Mouse (Mus musculus) midbrain, embryonic 14.5 days (tissue): ENCODE data around the gene Tldc2. TPM values are rescaled to one million over a fixed set of nuclear protein-coding genes. Genes with fewer than 3 reads are reported as not detected.

Source experiments
- ATAC-seq: fragments of 200-750 bp; cut with Nextera tagmentation; 2 replicates; pipeline ENCODE4 v1.8.0; 2017; ENCODE audit warnings: moderate number of reproducible peaks, moderate library complexity; ENCODE audit not compliant: low FRiP score, low TSS enrichment
- DNase-seq: peaks from one replicate; pipeline ENCODE4 v3.0.0-alpha.2; 2015
- H3K27ac ChIP-seq: fragments of 300-500 bp; sonication (generic); replicated peaks from 2 replicates; pipeline ENCODE4 v1.5.1; 2014; ENCODE audit warnings: mild to moderate bottlenecking, low read depth, low read length, moderate library complexity
- H3K27me3 ChIP-seq: fragments of 300-500 bp; sonication (generic); 2 replicates; pipeline ENCODE4 v1.6.1; 2014; ENCODE audit warnings: low read length, control low read depth, mixed read lengths; ENCODE audit not compliant: control insufficient read depth, insufficient read depth
- H3K36me3 ChIP-seq: fragments of 300-500 bp; sonication (generic); 2 replicates; pipeline ENCODE4 v1.6.1; 2014; ENCODE audit warnings: low read length, control low read depth; ENCODE audit not compliant: control insufficient read depth, insufficient read depth
- H3K4me1 ChIP-seq: fragments of 300-500 bp; sonication (generic); 2 replicates; pipeline ENCODE4 v1.6.1; 2014; ENCODE audit warnings: mild to moderate bottlenecking, antibody characterized with exemption, low read length, control low read depth; ENCODE audit not compliant: control insufficient read depth, insufficient read depth
- H3K4me2 ChIP-seq: fragments of 300-500 bp; sonication (generic); 2 replicates; pipeline ENCODE4 v1.6.1; 2014; ENCODE audit warnings: mild to moderate bottlenecking, low read length, moderate library complexity
- H3K4me3 ChIP-seq: fragments of 300-500 bp; sonication (generic); replicated peaks from 2 replicates; pipeline ENCODE4 v1.5.1; 2014; ENCODE audit warnings: low read depth, low read length
- H3K9ac ChIP-seq: fragments of 300-500 bp; sonication (generic); replicated peaks from 2 replicates; pipeline ENCODE4 v1.6.1; 2014; ENCODE audit warnings: mild to moderate bottlenecking, low read length, moderate library complexity
- H3K9me3 ChIP-seq: fragments of 300-500 bp; sonication (generic); 2 replicates; pipeline ENCODE4 v1.6.1; 2016; ENCODE audit warnings: low read length, control low read depth, mixed read lengths; ENCODE audit not compliant: control insufficient read depth
- WGBS: fragments of 180-500 bp; shearing (Covaris S2); extraction: QIAGEN DNeasy Blood & Tissue Kit; methylation state at CpG from one replicate; pipeline ENCODE4 v1.1.7; 2014; 5-methylcytosine and 5-hydroxymethylcytosine counted together
- polyA plus RNA-seq: library from polyadenylated mRNA; unstranded; fragments of >200 nt; fragmentation: Nextera tagmentation; extraction: Ambion mirVana; gene quantifications from 2 replicates; pipeline ENCODE4 v1.2.1, GENCODE M21; 2014

Gene Tldc2
- polyA plus RNA-seq, 1 experiment from 2014 or later = not detected

DNA sequence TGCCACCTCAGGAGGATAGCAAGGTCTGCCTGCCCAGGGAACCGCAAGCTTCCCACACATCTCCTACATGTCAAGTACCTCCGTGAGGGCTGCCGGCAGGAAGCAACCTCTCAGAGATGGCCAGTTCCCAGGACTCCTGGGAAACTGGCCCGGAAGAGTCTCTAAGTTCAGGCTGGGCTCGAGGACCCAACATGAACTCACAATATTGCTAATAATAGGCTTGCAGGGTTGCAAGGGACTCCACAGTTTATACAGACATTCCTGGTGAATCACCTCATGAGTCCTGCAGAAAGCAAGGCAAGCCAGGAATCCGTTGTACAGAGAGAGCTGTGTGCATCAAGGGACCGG lies 21.0 kb upstream of the Tldc2 start:
- H3K9me3 ChIP-seq = no peaks in the 10 kb centered on the region
- H3K9ac ChIP-seq = no peak overlapping the region
- DNase-seq = no peak
- no peak overlapping the region for H3K4me2 ChIP-seq
- ATAC-seq = no peak
- H3K36me3 ChIP-seq = peaks cover 7% of the 10 kb centered on the region; the same call in 1 of the 2 replicates
- no peak overlapping the region for H3K4me3 ChIP-seq
- WGBS = 88% methylated on average over 7 of the region's 7 CpGs
- H3K27me3 ChIP-seq = no peaks in the 10 kb centered on the region
- no peak overlapping the region for H3K27ac ChIP-seq
- H3K4me1 ChIP-seq = peaks cover 48% of the 10 kb centered on the region

DNA sequence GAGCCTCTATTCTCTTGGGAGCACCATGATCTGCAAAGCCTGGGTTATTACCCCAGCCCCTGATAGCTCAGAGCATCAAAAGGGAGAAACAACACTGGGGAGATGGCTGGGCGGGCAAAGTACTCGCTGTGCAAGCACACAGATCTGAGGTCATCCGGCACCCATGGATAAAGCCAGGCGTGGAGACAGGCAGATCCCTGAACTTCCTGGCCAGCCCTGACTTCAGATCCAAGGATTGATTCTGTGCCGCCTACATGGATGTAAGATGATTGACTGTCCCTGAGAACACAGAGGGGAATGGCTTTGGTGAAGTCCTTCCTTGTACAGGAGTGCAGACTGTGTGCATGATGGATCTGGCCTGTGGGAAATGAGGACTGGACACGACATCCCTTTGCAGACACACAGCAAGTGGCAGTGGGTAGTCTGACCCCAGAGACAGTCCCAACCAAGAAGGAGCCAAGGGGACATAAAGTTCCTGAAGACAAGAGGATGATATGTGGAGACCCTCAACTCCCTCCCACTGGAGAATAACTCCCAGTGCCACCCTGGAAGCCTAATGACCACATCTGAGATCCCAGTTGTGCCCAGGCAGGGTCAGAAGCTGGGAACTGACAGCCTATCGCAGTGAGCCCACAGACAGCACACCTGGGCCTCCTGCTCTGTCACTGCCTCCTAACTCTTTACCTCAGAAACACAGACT lies 20.0 kb upstream of the Tldc2 start:
- no peak overlapping the region for H3K4me2 ChIP-seq
- WGBS = 88% methylated on average over 7 of the region's 7 CpGs
- no peak overlapping the region for H3K27ac ChIP-seq
- ATAC-seq (no peak), DNase-seq (no peak)
- H3K4me3 ChIP-seq = no peak overlapping the region
- peaks cover 7% of the 10 kb centered on the region; the same call in 1 of the 2 replicates for H3K36me3 ChIP-seq
- peaks cover 58% of the 10 kb centered on the region for H3K4me1 ChIP-seq
- no peaks in the 10 kb centered on the region for H3K27me3 ChIP-seq
- no peaks in the 10 kb centered on the region for H3K9me3 ChIP-seq
- H3K9ac ChIP-seq = no peak overlapping the region

DNA sequence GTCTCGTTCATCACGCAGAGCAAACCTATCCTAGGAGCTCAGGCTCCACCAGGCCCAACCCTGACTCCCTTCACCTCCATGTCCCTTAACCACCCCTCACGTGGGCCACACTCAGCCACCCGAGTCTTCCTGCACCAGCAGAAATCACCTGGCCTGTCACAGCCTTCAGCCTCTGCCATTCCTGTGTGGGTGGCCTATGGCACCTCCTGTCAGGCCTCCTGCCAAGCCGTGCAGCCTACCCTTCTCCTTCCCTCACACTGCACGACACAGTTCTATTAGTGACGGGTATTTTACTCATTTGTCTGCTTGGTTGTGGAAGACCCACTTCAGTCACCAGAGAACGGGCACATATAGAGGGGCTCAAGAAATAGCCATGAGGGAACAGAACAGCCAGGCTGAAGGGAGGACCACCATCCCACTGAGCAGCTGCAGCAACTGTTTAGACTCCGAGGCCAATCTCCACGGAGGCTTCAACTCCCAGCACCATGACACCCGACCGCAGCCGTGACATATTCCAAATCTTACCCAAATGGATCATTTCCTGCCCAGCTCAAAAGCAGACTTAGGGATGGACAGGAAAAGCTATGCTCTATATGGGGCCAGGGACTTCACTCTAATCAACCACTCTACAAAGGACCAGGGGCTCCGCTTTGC lies 18.0 kb upstream of the Tldc2 start:
- no peak for ATAC-seq
- Histone ChIP-seq H3K4me2 (peak overlapping the region; percentile 0; the same call in 1 of the 2 replicates), H3K27me3 (no peaks in the 10 kb centered on the region), H3K36me3 (peaks cover 21% of the 10 kb centered on the region), H3K4me1 (peaks cover 68% of the 10 kb centered on the region), H3K9me3 (no peaks in the 10 kb centered on the region), H3K9ac (peak overlapping the region; percentile 34; the same call in 1 of the 2 replicates), H3K27ac (peak overlapping the region; percentile 37), H3K4me3 (no peak overlapping the region)
- WGBS = 54% methylated on average over 14 of the region's 14 CpGs
- no peak for DNase-seq

DNA sequence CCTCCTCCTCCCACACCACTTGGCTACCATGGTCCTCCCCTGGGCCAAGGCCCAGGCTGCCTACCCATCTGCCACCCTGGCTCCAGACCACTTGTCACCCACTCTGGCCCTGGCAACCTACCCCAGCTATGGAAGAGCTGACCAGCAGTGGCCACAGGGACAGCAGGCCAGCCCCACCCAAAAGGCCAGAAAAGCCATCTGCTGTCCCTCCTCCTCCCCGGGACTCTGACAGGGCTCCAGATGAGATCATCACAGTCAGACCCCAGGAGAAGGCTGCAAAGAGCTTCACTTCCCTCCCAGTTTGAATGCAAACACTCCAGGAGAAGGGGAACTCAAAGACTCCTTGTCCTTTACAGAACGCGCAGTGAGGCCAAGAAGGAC lies 17.5 kb upstream of the Tldc2 start:
- Histone ChIP-seq H3K4me1 (peaks cover 68% of the 10 kb centered on the region), H3K9ac (0 out of 2 replicates have a peak overlapping the region, but pooled peaks have one; percentile 34), H3K36me3 (peaks cover 18% of the 10 kb centered on the region), H3K9me3 (no peaks in the 10 kb centered on the region), H3K4me2 (peak overlapping the region; percentile 0; the same call in 1 of the 2 replicates), H3K27me3 (no peaks in the 10 kb centered on the region), H3K27ac (peak overlapping the region; percentile 37), H3K4me3 (no peak overlapping the region)
- WGBS = 42% methylated on average over 3 of the region's 3 CpGs
- no peak for DNase-seq
- no peak for ATAC-seq

DNA sequence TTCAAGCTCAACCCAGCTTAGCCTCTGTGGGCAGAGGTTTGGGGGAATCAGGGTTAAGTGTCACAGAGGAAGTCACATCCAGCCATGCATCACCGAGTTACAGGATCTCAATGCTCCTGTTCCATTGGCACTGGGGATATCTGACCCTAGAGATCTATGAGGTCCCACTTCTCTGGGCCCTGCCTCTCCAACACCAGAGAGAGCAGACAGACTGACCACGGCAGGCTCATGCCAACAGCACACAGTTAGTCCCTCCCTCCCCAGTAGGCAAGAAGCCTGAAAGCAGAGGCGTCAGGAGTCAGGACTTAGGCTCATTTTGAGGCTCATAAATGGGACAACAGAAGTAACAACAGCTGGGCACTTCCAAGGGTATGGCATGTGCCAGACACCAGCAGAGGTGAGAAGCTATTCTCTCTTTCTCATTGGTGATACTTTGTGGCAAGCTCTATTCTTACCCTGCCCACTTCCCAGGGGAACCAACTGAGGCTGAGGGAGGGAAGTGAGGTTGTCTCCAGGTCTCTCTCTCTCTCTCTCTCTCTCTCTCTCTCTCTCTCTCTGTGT lies 17.0 kb upstream of the Tldc2 start:
- Histone ChIP-seq H3K4me2 (peak overlapping the region; percentile 0; the same call in 1 of the 2 replicates), H3K36me3 (peaks cover 18% of the 10 kb centered on the region), H3K9me3 (no peaks in the 10 kb centered on the region), H3K4me1 (peaks cover 68% of the 10 kb centered on the region), H3K27ac (peak overlapping the region; percentile 37; the same call in 1 of the 2 replicates), H3K27me3 (no peaks in the 10 kb centered on the region), H3K4me3 (no peak overlapping the region), H3K9ac (peak overlapping the region; percentile 34; the same call in 1 of the 2 replicates)
- 37% methylated on average over 3 of the region's 3 CpGs for WGBS
- DNase-seq (no peak), ATAC-seq (no peak)

DNA sequence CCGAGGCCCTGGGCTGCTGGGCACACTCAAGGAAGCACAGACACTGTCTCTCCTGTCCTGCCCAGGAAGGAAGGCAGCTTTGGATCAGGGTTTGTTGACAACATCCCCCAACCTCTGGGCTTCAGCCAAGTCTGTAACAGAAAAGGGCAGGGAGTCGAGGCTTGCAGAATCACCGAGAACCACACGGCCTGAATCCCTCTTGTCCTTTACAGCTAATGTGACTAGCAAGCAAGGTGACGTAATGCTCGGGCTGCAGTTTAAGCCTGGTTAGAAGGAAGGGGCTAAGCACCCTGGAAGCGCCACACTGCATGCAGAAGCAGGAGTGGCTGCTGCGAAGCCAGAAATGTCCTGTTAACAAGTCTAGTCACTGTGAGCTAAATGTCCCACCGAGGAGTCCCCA lies 16.5 kb upstream of the Tldc2 start:
- ATAC-seq = peak; percentile 9; the same call in 1 of the 2 replicates
- H3K27ac ChIP-seq = peak overlapping the region; percentile 49; the same call in 1 of the 2 replicates
- H3K4me2 ChIP-seq = 0 out of 2 replicates have a peak overlapping the region, but pooled peaks have one; percentile 2
- peaks cover 69% of the 10 kb centered on the region for H3K4me1 ChIP-seq
- H3K27me3 ChIP-seq = no peaks in the 10 kb centered on the region
- no peak overlapping the region for H3K4me3 ChIP-seq
- WGBS = 46% methylated on average over 9 of the region's 9 CpGs
- peaks cover 18% of the 10 kb centered on the region for H3K36me3 ChIP-seq
- DNase-seq = peak; percentile 64
- H3K9ac ChIP-seq = no peak overlapping the region; the same call in 1 of the 2 replicates
- H3K9me3 ChIP-seq = no peaks in the 10 kb centered on the region

DNA sequence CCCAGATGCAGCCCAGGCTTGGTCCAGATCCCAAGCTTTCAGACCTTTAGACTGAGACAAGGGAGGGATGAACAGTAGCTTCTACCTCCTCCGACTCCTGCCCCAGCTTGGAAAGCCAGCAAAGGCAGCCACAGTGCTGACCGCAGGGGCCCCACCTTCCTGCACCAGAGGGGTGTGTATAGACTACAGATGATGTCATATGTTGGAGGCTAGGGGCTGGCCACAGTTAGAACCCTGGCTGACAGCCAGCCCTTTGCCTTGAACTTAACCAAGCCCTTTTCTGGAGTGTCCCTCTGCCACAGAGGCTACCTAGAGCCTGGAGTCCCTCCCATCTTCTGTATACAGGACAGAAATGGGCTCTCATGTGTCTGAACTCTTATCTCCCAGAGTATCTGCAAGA lies 15.3 kb upstream of the Tldc2 start:
- Histone ChIP-seq H3K9ac (no peak overlapping the region), H3K9me3 (no peaks in the 10 kb centered on the region), H3K4me2 (no peak overlapping the region), H3K4me3 (no peak overlapping the region), H3K4me1 (peaks cover 76% of the 10 kb centered on the region), H3K27me3 (no peaks in the 10 kb centered on the region), H3K27ac (no peak overlapping the region), H3K36me3 (peaks cover 14% of the 10 kb centered on the region)
- 76% methylated on average over 2 of the region's 2 CpGs for WGBS
- DNase-seq = no peak
- no peak for ATAC-seq

DNA sequence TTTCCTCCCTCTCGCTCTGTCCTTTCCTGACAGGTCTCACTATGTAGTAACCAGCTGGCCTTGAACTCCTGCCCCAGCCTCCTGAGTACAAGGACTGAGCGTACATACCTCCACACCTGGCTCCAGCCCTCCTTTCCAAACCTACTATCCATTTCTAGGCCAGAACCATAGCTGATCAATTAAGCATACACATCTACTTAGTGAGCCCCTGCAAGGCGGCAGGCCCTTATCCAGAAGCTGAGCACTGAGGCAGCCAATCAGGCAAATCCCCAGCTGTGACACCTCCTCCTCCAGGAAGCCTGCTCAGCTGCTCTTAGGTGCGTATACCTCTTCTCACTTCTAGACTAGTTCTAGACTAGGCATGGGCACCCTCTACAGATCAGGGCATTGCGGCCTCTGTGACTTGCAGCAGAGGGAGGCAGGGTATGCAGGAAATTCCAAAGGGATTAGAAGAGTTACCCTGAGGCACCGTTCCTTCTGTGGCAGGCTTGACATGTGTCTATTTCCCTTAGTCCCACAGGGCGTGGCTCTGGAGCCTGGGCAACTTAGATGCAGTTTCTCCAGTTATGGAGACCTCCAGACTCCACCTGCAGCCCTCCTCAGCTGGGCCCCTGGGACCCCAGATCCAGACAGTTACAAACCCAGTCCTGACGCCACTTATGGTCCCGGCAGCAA lies 14.4 kb upstream of the Tldc2 start:
- ATAC-seq = no peak
- no peak overlapping the region for H3K4me3 ChIP-seq
- no peak overlapping the region; the same call in 1 of the 2 replicates for H3K4me2 ChIP-seq
- H3K27me3 ChIP-seq = no peaks in the 10 kb centered on the region
- H3K9me3 ChIP-seq = no peaks in the 10 kb centered on the region
- no peak overlapping the region for H3K9ac ChIP-seq
- peaks cover 14% of the 10 kb centered on the region for H3K36me3 ChIP-seq
- H3K27ac ChIP-seq = no peak overlapping the region
- no peak for DNase-seq
- 70% methylated on average over 9 of the region's 9 CpGs for WGBS
- H3K4me1 ChIP-seq = peaks cover 85% of the 10 kb centered on the region
